7 mouse cellular contexts compared by ENCODE assay signal in the genomic region with DNA sequence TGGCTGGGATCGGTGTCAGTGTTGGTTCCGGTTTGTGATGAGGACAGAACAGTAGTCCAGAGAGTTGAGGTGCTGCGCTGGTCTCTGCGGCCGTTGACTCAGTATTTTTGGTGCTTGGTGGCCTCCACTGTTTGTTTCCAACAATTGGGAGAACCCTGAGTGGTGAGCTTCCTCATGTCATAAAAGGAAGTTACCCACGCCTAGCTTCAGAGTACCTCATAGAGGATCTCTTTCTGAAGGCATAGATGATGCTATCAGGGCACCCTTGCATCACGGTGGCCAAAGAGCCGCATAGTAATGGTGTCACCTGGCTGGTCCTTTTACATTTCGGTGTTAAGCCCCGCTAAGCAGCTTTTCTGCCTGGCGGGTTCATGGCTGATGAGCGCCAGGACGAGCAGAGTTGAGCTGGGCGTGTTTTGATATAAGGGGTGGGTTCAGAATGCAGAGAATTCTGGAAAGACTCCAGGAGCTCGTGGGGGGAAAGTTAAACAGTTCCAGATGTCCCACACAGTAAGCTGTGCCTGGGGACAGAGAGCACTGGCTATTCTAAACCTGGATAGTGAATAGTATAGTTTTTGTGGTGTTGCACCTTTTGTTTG. TPM values are rescaled to one million over a fixed set of nuclear protein-coding genes. Genes with fewer than 3 reads are reported as not detected.
DNase-seq lines count a peak whose midpoint lies in the region; ATAC-seq and TF ChIP-seq lines count a peak whose summit lies in the region.

No protein-coding gene starts in this region.

- H3K9ac ChIP-seq in embryonic facial prominence, embryonic 13.5 days, result no peak overlapping the region
- H3K9ac ChIP-seq in hindbrain, embryonic 11.5 days (ENCODE audit: low read depth, low read length), result no peak overlapping the region
- no peak overlapping the region for H3K9ac ChIP-seq in limb, embryonic 14.5 days (ENCODE audit: low read depth, low read length, severe bottlenecking)

- peaks cover 3% of the 10 kb centered on the region; the same call in 1 of the 2 replicates for H3K27me3 ChIP-seq in embryonic facial prominence, embryonic 13.5 days
- no peaks in the 10 kb centered on the region for H3K27me3 ChIP-seq in hindbrain, embryonic 11.5 days (ENCODE audit: control insufficient read depth, insufficient read depth, low read length)
- H3K27me3 ChIP-seq in limb, embryonic 14.5 days (ENCODE audit: control insufficient read depth, insufficient read depth, low read length), result no peaks in the 10 kb centered on the region

- H3K4me3 ChIP-seq in embryonic facial prominence, embryonic 13.5 days, result peak overlapping the region; percentile 23
- H3K4me3 ChIP-seq in hindbrain, embryonic 11.5 days (ENCODE audit: low read depth, low read length), result no peak overlapping the region
- peak overlapping the region; percentile 14; the same call in 1 of the 2 replicates for H3K4me3 ChIP-seq in limb, embryonic 14.5 days (replicated peaks; ENCODE audit: low read length)

- peak; percentile 86 for ATAC-seq in embryonic facial prominence, embryonic 13.5 days (ENCODE audit: insufficient number of reproducible peaks, insufficient read depth, low FRiP score, low TSS enrichment, low read depth)
- ATAC-seq in hindbrain, embryonic 11.5 days (ENCODE audit: low FRiP score), result no peak
- ATAC-seq in limb, embryonic 14.5 days (ENCODE audit: low FRiP score, low read depth), result peak; percentile 86

- 27% methylated on average over 15 of the region's 15 CpGs for WGBS in embryonic facial prominence, embryonic 13.5 days
- 67% methylated on average over 15 of the region's 15 CpGs for WGBS in hindbrain, embryonic 11.5 days
- WGBS in limb, embryonic 14.5 days, result 36% methylated on average over 15 of the region's 15 CpGs

- no peak for TF ChIP-seq POLR2A in limb, embryonic 14.5 days (IDR thresholded peaks at IDR 0.05; ENCODE audit: borderline replicate concordance, extremely low read depth, insufficient read depth, insufficient read length)

- peak; percentile 72 for DNase-seq in adipocyte (ENCODE audit: low spot score)
- DNase-seq in hindbrain, embryonic 11.5 days (ENCODE audit: low spot score), result peak; percentile 33
- peak; percentile 93 for DNase-seq in limb, embryonic 14.5 days (ENCODE audit: low spot score)
- DNase-seq in thymus, postnatal 14 days, result no peak
- no peak for DNase-seq in frontal cortex, postnatal 10 days (ENCODE audit: low spot score in 2 of 2)
- DNase-seq in cerebellum, adult 11 months, result no peak

- peaks cover 41% of the 10 kb centered on the region for H3K4me1 ChIP-seq in embryonic facial prominence, embryonic 13.5 days
- no peaks in the 10 kb centered on the region for H3K4me1 ChIP-seq in hindbrain, embryonic 11.5 days (replicated peaks; ENCODE audit: control insufficient read depth, insufficient read depth, low read length)
- H3K4me1 ChIP-seq in limb, embryonic 14.5 days (ENCODE audit: control insufficient read depth, insufficient read depth, low read length), result peaks cover 13% of the 10 kb centered on the region

- H3K9me3 ChIP-seq in embryonic facial prominence, embryonic 13.5 days, result no peaks in the 10 kb centered on the region
- H3K9me3 ChIP-seq in hindbrain, embryonic 11.5 days (ENCODE audit: control insufficient read depth, low read length), result no peaks in the 10 kb centered on the region
- no peaks in the 10 kb centered on the region for H3K9me3 ChIP-seq in limb, embryonic 14.5 days (ENCODE audit: control insufficient read depth, low read length)

- no peaks in the 10 kb centered on the region for H3K36me3 ChIP-seq in embryonic facial prominence, embryonic 13.5 days
- no peaks in the 10 kb centered on the region for H3K36me3 ChIP-seq in hindbrain, embryonic 11.5 days (ENCODE audit: control insufficient read depth, insufficient read depth, low read length)
- H3K36me3 ChIP-seq in limb, embryonic 14.5 days (ENCODE audit: control insufficient read depth, insufficient read depth, low read length), result no peaks in the 10 kb centered on the region

- peak overlapping the region; percentile 75 for H3K27ac ChIP-seq in embryonic facial prominence, embryonic 13.5 days
- H3K27ac ChIP-seq in hindbrain, embryonic 11.5 days (ENCODE audit: low read depth, low read length), result no peak overlapping the region
- H3K27ac ChIP-seq in limb, embryonic 14.5 days (replicated peaks; ENCODE audit: low read depth, low read length), result peak overlapping the region; percentile 61; the same call in 1 of the 2 replicates

- peak overlapping the region; percentile 57 for H3K4me2 ChIP-seq in embryonic facial prominence, embryonic 13.5 days
- no peak overlapping the region for H3K4me2 ChIP-seq in hindbrain, embryonic 11.5 days (replicated peaks; ENCODE audit: low read depth, low read length)
- peak overlapping the region; percentile 35; the same call in 1 of the 2 replicates for H3K4me2 ChIP-seq in limb, embryonic 14.5 days (replicated peaks; ENCODE audit: low read depth, low read length, severe bottlenecking)

RNA-seq across cellular contexts. Expression of gene Zbtb2, which starts 48.9 kb away (rescaled TPM):
- polyA plus RNA-seq in embryonic facial prominence, embryonic 13.5 days (2015; fragmentation: Nextera tagmentation; extraction: Ambion mirVana), result 15.3 and 15.5 TPM in 2 replicates
- polyA plus RNA-seq in hindbrain, embryonic 11.5 days (2014; fragmentation: Nextera tagmentation; extraction: Ambion mirVana), result 20.2 and 23.1 TPM in 2 replicates
- polyA plus RNA-seq in limb, embryonic 14.5 days (2012; rRNA removed), result 12.5 and 14.0 TPM in 2 replicates
- polyA plus RNA-seq in limb, embryonic 14.5 days (2014; fragmentation: Nextera tagmentation; extraction: Ambion mirVana), result 13.7 and 15.4 TPM in 2 replicates

Comparison
In these comparisons a context has a peak if more than half of its experiments do, and no peak if none do; other contexts are left out.
1. DNase-seq: peak in adipocyte (single experiment), hindbrain, embryonic 11.5 days (single experiment) and limb, embryonic 14.5 days (single experiment); none in thymus, postnatal 14 days (single experiment), frontal cortex, postnatal 10 days (0 of 2) and cerebellum, adult 11 months (single experiment).